Mouse (Mus musculus): Measurements from ENCODE around the gene Abca1.

Gene Abca1

GRCm38 (mm10) chr4:53121516-53122227 lies 38.0 kb downstream of the Abca1 start:
- in situ Hi-C loops (cut with MboI): no loop called here

DNA sequence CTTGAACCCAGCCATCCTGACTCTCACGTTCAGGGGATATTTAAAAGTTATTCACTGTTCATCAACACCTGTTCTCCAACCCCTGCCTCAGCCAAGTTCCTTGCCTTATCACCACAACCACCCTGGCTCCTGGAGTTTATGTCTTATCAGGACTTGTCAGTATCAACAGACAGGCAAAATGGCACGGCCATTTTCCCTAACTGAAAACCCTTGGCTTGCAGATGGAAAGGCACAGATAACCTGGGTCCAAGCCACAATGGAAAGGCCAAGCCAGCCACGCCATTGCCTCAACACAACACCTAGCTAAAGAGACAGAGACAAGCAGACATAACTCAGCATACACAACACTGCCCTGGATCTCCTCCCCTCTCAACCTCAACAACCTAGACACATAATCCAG lies 38.6 kb downstream of the Abca1 start:
- in situ Hi-C loops (cut with MboI): no loop called here

- in situ Hi-C loops (cut with MboI): no loop called here
These were observed 39.5 kb downstream of the Abca1 start for GRCm38 (mm10) chr4:53120038-53120685.

DNA sequence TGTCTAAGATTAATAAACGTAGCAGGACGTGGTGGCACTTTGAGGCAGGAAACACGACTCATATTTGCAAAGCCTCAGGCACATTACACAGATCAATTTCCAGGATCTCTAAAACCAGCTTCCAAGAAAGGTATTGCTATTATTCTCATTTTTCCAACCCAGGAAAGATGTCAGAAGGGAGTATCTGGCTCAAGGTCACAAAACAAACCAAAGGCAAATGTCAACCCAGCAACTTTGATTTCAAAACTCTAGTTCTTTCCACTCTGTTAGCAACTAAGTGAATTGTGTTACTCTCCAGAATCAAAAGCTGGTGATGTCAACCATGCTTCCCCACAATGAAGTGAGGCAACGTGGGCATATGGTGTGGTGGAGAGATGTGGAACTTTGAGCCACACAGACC lies 41.1 kb downstream of the Abca1 start:
- in situ Hi-C loops (cut with MboI): no loop called here

DNA sequence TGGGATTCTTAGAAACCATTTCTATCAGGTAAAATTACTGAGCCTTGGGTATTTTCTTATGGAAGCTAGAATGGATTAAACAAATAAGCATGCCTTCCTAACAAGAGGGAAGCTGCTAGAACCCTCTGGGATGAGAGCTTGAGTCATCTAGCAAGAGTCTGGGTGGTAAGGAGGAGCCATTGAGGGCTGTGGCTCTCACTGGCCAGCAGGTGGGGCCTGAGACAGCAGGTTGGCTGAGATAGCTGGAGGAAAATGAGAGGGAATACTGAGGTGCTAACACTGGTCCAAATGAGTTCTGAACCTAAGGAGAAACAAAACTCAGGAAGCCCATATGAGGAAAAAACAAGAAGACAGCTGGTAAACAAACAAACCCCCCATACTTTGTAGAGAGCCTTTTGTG lies 42.1 kb downstream of the Abca1 start:
- in situ Hi-C loops (cut with MboI): no loop called here

DNA sequence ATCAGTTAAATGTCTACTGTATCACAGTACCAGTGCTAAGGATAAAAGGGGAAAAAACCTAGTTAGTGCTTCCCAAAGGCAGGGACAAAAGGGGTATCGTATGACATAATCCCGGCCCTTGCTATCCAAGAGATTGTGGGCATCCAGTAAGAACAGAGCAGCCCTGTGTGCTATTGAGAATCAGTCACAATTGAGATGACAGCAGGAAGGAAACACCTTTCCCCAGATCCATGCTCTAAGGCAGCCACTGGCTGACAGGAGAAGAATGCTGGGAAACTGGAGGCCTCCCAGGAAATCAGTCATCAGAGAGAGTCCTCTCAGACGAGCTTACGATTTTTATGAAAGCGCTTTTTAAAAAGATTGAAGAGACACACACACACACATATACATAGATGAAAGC lies 42.6 kb downstream of the Abca1 start:
- in situ Hi-C loops (cut with MboI): no loop called here

GRCm38 (mm10) chr4:53115866-53116265 lies 43.8 kb downstream of the Abca1 start:
- in situ Hi-C loops (cut with MboI): no loop called here

DNA sequence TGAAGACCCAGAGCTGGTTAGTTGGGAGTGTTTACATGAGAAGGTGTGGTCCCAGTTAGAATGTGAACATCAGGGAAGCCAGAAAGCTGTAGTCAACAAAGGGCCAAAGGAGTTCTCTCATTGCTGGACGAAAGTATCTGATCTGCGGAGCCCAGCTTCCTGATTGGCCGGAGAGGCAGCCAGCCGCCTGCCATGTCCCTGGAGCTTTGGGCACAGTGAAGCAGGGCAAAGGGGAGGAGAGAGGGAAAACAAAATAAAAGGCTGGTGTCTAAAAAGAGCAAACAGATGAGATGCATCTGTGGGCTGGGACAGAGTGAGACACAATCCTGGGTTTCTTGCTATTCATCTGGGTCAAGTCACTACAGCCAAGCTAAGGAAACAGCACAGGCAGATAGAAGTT lies 44.3 kb downstream of the Abca1 start:
- in situ Hi-C loops (cut with MboI): no loop called here

GRCm38 (mm10) chr4:53111919-53112355 lies 47.8 kb downstream of the Abca1 start:
- in situ Hi-C loops (cut with MboI): no loop called here

DNA sequence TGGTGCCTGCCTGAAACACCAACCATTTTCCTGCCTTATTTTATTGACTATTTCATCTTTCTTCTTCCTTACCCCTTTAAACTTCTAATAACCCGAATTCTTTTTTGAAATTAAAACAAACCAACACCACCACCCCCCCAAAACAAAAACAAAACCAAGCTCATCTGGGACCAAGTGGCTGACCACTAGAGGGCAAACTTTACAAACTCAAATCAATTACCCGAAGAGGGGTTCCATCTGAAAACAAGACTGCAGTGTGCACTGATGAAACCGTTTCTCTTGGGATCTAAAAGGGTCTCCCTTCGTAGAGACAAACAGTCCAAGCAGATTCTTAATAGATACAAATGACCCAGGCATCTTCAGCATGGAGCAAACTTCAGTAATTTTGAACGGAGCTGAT lies 49.3 kb downstream of the Abca1 start:
- in situ Hi-C loops (cut with MboI): no loop called here

- in situ Hi-C loops (cut with MboI): no loop called here
These were observed 50.2 kb downstream of the Abca1 start for GRCm38 (mm10) chr4:53109381-53109928.

- in situ Hi-C loops (cut with MboI): no loop called here
These were observed 51.5 kb downstream of the Abca1 start for GRCm38 (mm10) chr4:53108194-53108593.

DNA sequence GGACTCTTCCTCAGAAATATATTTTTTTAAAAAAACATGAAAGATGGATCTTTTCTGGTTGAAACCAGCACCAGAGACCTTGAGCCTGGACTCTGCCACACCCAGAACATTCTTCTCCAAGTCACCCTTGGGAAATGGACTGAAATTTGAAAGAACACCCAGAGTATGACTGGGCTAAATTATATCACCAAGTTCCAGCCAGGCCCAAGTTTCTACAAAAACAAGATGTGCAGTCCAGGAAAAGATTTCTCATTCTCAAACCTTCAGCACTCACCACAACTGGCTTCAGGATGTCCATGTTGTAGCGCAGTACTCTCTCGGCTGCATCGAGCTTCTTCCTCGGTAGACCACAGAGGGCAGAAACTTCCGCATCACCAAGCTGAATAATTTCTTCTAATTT lies 53.0 kb downstream of the Abca1 start:
- in situ Hi-C loops (cut with MboI): no loop called here

GRCm38 (mm10) chr4:53106071-53106470 lies 53.6 kb downstream of the Abca1 start:
- in situ Hi-C loops (cut with MboI): no loop called here

GRCm38 (mm10) chr4:53104634-53105033 lies 55.1 kb downstream of the Abca1 start:
- in situ Hi-C loops (cut with MboI): no loop called here

DNA sequence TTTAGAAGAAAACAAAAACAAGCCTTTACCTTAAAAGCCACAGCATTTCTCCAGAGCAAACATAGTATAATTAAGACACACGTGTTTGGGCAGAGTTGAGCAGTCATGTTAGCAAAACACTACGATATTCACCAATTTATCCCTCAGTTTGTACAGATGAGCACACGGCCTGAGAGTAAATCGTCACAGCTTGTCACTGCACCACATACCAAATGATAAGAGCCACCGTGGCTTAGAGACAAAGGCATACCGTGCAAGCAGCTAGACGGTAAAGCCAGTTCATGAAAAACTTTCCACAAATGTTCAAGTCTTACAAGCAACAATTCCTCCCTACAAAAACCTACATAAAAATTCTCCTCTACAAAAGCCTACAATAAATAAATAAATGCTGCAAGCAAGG lies 57.2 kb downstream of the Abca1 start:
- in situ Hi-C loops (cut with MboI): no loop called here

DNA sequence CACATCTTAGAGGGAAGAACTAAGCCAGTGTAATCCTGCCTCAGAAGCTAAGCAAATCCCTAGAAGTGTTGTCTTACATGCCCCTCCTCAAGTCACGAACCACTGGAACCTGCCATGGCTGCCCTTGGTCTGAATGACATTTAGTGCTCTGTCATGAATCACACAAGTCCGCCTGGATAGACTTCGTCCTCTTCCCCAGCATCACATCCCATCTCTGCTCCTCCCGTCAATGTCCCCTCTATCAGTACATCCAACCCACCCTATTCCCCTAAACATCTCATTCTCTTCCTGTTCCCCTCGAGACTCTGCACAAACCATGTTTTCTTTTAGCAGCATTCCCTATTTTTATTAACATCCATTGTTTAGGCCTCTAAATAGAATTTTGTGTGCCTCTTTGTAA lies 58.4 kb downstream of the Abca1 start:
- in situ Hi-C loops (cut with MboI): no loop called here

- in situ Hi-C loops (cut with MboI): no loop called here
These were observed 59.2 kb downstream of the Abca1 start for GRCm38 (mm10) chr4:53100492-53100891.

- in situ Hi-C loops (cut with MboI): no loop called here
These were observed 64.8 kb downstream of the Abca1 start for GRCm38 (mm10) chr4:53094850-53095249.

- in situ Hi-C loops (cut with MboI): no loop called here
These were observed 65.4 kb downstream of the Abca1 start for GRCm38 (mm10) chr4:53094331-53094730.

- in situ Hi-C loops (cut with MboI): no loop called here
These were observed 66.1 kb downstream of the Abca1 start for GRCm38 (mm10) chr4:53093615-53094014.

DNA sequence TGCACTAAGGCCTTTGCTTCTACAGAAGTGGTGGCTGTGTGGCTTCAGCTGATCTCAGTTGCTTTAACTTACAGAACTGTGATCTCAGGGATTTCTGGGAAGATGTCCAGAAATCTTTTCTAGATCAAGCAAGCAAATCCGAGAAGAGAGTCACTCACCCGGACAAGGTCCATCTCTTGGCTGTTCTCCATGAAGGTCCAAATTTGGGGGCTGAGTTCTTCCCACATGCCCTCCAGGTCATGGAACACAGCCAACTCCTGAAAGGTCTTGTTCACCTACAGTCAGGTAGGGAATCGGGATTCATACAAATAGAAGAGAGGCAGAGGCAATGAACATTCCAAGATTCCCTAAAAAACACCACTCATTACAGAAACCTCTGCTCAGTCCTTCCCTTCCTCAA lies 70.1 kb downstream of the Abca1 start:
- in situ Hi-C loops (cut with MboI): no loop called here

DNA sequence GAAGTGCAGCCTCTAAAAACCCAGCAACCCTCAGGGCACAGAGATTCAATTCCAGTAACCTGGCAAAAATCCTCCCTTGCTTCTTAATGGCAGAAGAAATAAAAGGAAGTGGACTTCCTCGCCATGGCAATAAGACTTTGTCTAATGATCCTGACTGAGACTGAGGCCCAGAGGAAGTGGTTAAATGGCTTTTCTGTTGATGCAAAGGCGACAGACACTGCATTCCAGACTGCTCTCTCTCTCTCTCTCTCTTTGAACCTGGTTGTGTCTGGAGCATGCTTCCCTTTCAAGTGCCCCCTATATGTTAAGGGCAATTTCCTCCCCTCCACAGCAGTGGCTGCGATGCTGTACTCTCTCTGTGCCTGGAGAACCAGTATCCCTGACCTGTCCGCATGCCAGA lies 70.7 kb downstream of the Abca1 start:
- in situ Hi-C loops (cut with MboI): no loop called here

All from mature B cell (primary cell).